Comparison of ENCODE assay signal across 15 mouse cellular contexts in genomic region chr14:76735107-76735506, GRCm38 (mm10).
DNase-seq lines count a peak whose midpoint lies in the region; ATAC-seq lines count a peak whose summit lies in the region.
"Had no signal": no experiment of that assay in that cellular context is flagged by ENCODE, and none has a peak within 500 bp of the region (broad histone marks: within the 10 kb centered on the region; RNA-seq: fewer than 3 reads in every experiment).

No protein-coding gene starts in this region.

- no peaks in the 10 kb centered on the region for H3K9me3 ChIP-seq in heart, embryonic 10.5 days
- H3K9me3 ChIP-seq in heart, embryonic 12.5 days (replicated peaks): no peaks in the 10 kb centered on the region
- H3K9me3 ChIP-seq in embryonic facial prominence, embryonic 11.5 days (replicated peaks; ENCODE audit: control insufficient read depth, low read length): no peaks in the 10 kb centered on the region
- H3K9me3 ChIP-seq in hindbrain, embryonic 13.5 days: no peaks in the 10 kb centered on the region
- H3K9me3 ChIP-seq: liver, embryonic 13.5 days had no signal

- H3K9ac ChIP-seq in heart, embryonic 12.5 days: no peak overlapping the region
- H3K9ac ChIP-seq in embryonic facial prominence, embryonic 11.5 days (replicated peaks; ENCODE audit: low read length): no peak overlapping the region
- no peak overlapping the region for H3K9ac ChIP-seq in hindbrain, embryonic 13.5 days
- H3K9ac ChIP-seq: liver, embryonic 13.5 days had no signal

- no peak for ATAC-seq in heart, embryonic 12.5 days (ENCODE audit: insufficient number of reproducible peaks, low FRiP score)
- no peak for ATAC-seq in embryonic facial prominence, embryonic 11.5 days (replicated peaks; ENCODE audit: insufficient number of reproducible peaks, low FRiP score, low TSS enrichment, low read depth)
- ATAC-seq in hindbrain, embryonic 13.5 days (ENCODE audit: low FRiP score): no peak
- ATAC-seq: intestine, postnatal 0 days; lung, postnatal 0 days had no signal

- H3K36me3 ChIP-seq in heart, embryonic 10.5 days: no peaks in the 10 kb centered on the region
- H3K36me3 ChIP-seq in heart, embryonic 12.5 days: no peaks in the 10 kb centered on the region
- no peaks in the 10 kb centered on the region for H3K36me3 ChIP-seq in embryonic facial prominence, embryonic 11.5 days (replicated peaks; ENCODE audit: control insufficient read depth, insufficient read depth, low read depth, low read length)
- H3K36me3 ChIP-seq in hindbrain, embryonic 13.5 days: no peaks in the 10 kb centered on the region
- H3K36me3 ChIP-seq: liver, embryonic 13.5 days had no signal

- H3K27me3 ChIP-seq in heart, embryonic 10.5 days (ENCODE audit: insufficient read depth, poor library complexity, severe bottlenecking): no peaks in the 10 kb centered on the region
- no peaks in the 10 kb centered on the region for H3K27me3 ChIP-seq in heart, embryonic 12.5 days (replicated peaks)
- H3K27me3 ChIP-seq in embryonic facial prominence, embryonic 11.5 days (ENCODE audit: control insufficient read depth, insufficient read depth, low read length): no peaks in the 10 kb centered on the region
- no peaks in the 10 kb centered on the region for H3K27me3 ChIP-seq in hindbrain, embryonic 13.5 days
- H3K27me3 ChIP-seq: liver, embryonic 13.5 days had no signal

- peak overlapping the region; percentile 70 for H3K27ac ChIP-seq in heart, embryonic 10.5 days
- H3K27ac ChIP-seq in heart, embryonic 12.5 days (ENCODE audit: poor library complexity, severe bottlenecking): no peak overlapping the region
- no peak overlapping the region for H3K27ac ChIP-seq in embryonic facial prominence, embryonic 11.5 days (replicated peaks; ENCODE audit: low read depth, low read length)
- peak overlapping the region; percentile 6; the same call in 1 of the 2 replicates for H3K27ac ChIP-seq in hindbrain, embryonic 13.5 days
- H3K27ac ChIP-seq: liver, embryonic 13.5 days had no signal

- peaks cover 49% of the 10 kb centered on the region for H3K4me1 ChIP-seq in heart, embryonic 10.5 days
- peaks cover 41% of the 10 kb centered on the region for H3K4me1 ChIP-seq in heart, embryonic 12.5 days (replicated peaks)
- no peaks in the 10 kb centered on the region for H3K4me1 ChIP-seq in embryonic facial prominence, embryonic 11.5 days (ENCODE audit: control insufficient read depth, insufficient read depth, low read length)
- peaks cover 12% of the 10 kb centered on the region for H3K4me1 ChIP-seq in hindbrain, embryonic 13.5 days (replicated peaks)

- DNase-seq in heart, embryonic 10.5 days (ENCODE audit: low spot score): no peak
- peak; percentile 14 for DNase-seq in embryonic facial prominence, embryonic 11.5 days (ENCODE audit: low spot score)
- peak; percentile 20 for DNase-seq in retina, embryonic 14.5 days (ENCODE audit: low spot score)
- no peak for DNase-seq in thymus, postnatal 25 days
- no peak for DNase-seq in ovary, postnatal 10 days (ENCODE audit: low spot score)
- DNase-seq in heart, adult 9 months (ENCODE audit: low spot score in 2 of 2): no peak
- DNase-seq: adrenal gland, adult 2 months; cerebellum, postnatal 14 days; kidney, postnatal 10 days; liver, embryonic 13.5 days; thymus, adult 2 months had no signal

- no peak overlapping the region for H3K4me2 ChIP-seq in heart, embryonic 12.5 days
- no peak overlapping the region for H3K4me2 ChIP-seq in embryonic facial prominence, embryonic 11.5 days (ENCODE audit: low read depth, low read length)
- no peak overlapping the region for H3K4me2 ChIP-seq in hindbrain, embryonic 13.5 days
- H3K4me2 ChIP-seq: liver, embryonic 13.5 days had no signal

- H3K4me3 ChIP-seq in heart, embryonic 10.5 days: no peak overlapping the region
- H3K4me3 ChIP-seq in heart, embryonic 12.5 days: no peak overlapping the region
- no peak overlapping the region for H3K4me3 ChIP-seq in embryonic facial prominence, embryonic 11.5 days (ENCODE audit: low read depth, low read length)
- H3K4me3 ChIP-seq in hindbrain, embryonic 13.5 days: no peak overlapping the region
- H3K4me3 ChIP-seq: liver, embryonic 13.5 days had no signal

- WGBS in heart, embryonic 10.5 days: 36% methylated on average over 4 of the region's 4 CpGs
- WGBS in heart, embryonic 12.5 days: 39% methylated on average over 4 of the region's 4 CpGs
- 52% methylated on average over 4 of the region's 4 CpGs for WGBS in embryonic facial prominence, embryonic 11.5 days
- 28% methylated on average over 4 of the region's 4 CpGs for WGBS in hindbrain, embryonic 13.5 days

Comparison
In these comparisons a context has a peak if more than half of its experiments do, and no peak if none do; other contexts are left out.
1. H3K27ac ChIP-seq: peak in heart, embryonic 10.5 days (single experiment) and hindbrain, embryonic 13.5 days (single experiment); none in heart, embryonic 12.5 days (single experiment) and embryonic facial prominence, embryonic 11.5 days (single experiment).
2. DNase-seq: peak in embryonic facial prominence, embryonic 11.5 days (single experiment) and retina, embryonic 14.5 days (single experiment); none in heart, embryonic 10.5 days (single experiment), thymus, postnatal 25 days (single experiment), ovary, postnatal 10 days (single experiment) and heart, adult 9 months (0 of 2).